In genomic region chr3:96663432-96664239, GRCm38 (mm10) we compare ENCODE assay signal across 8 mouse cellular contexts. TPM values are rescaled to one million over a fixed set of nuclear protein-coding genes. Genes with fewer than 3 reads are reported as not detected.
DNase-seq lines count a peak whose midpoint lies in the region; ATAC-seq lines count a peak whose summit lies in the region.

No protein-coding gene starts in this region.

- H3K36me3 ChIP-seq in hindbrain, embryonic 15.5 days, result no peaks in the 10 kb centered on the region

- peaks cover 18% of the 10 kb centered on the region for H3K4me1 ChIP-seq in hindbrain, embryonic 15.5 days (replicated peaks)

- H3K4me3 ChIP-seq in hindbrain, embryonic 15.5 days, result peak overlapping the region; percentile 34

- peak; percentile 96 for DNase-seq in R1 (ENCODE audit: low read depth, low spot score)
- DNase-seq in cerebellum, postnatal 25 days, result peak; percentile 93 to 94
- peak; percentile 92 for DNase-seq in frontal cortex, postnatal 36 days (ENCODE audit: low spot score in 2 of 2)
- peak; percentile 67 for DNase-seq in left cerebral cortex, adult 11 months (ENCODE audit: low spot score)
- peak; percentile 91 for DNase-seq in lung, postnatal 36 days
- DNase-seq in right cerebral cortex, adult 18-20 months, result peak; percentile 90
- peak; percentile 56 for DNase-seq in urinary bladder, adult 2 months (ENCODE audit: low spot score)

- H3K27ac ChIP-seq in hindbrain, embryonic 15.5 days (replicated peaks), result peak overlapping the region; percentile 64

- H3K9ac ChIP-seq in hindbrain, embryonic 15.5 days, result peak overlapping the region; percentile 35

- H3K27me3 ChIP-seq in hindbrain, embryonic 15.5 days, result no peaks in the 10 kb centered on the region

- 5% methylated on average over 15 of the region's 18 CpGs for WGBS in hindbrain, embryonic 15.5 days

- H3K4me2 ChIP-seq in hindbrain, embryonic 15.5 days, result peak overlapping the region; percentile 67

- peak; percentile 88 for ATAC-seq in hindbrain, embryonic 15.5 days (ENCODE audit: low FRiP score, low read depth)

- H3K9me3 ChIP-seq in hindbrain, embryonic 15.5 days, result no peaks in the 10 kb centered on the region

RNA-seq across cellular contexts. Expression of gene Ankrd35, which starts 6.3 kb away (rescaled TPM):
- 2.2 and 2.7 TPM in 2 replicates for polyA plus RNA-seq in hindbrain, embryonic 15.5 days (2015; fragmentation: Nextera tagmentation; extraction: Ambion mirVana)
- 9.5 TPM in 2 replicates for polyA plus RNA-seq in urinary bladder, adult 2 months (2012; rRNA removed)

RNA-seq across cellular contexts. Expression of gene Itga10, which starts 18.3 kb away (rescaled TPM):
- 1.1 and 1.4 TPM in 2 replicates for polyA plus RNA-seq in hindbrain, embryonic 15.5 days (2015; fragmentation: Nextera tagmentation; extraction: Ambion mirVana)
- 3.5 and 3.8 TPM in 2 replicates for polyA plus RNA-seq in urinary bladder, adult 2 months (2012; rRNA removed)

RNA-seq across cellular contexts. Expression of gene Gm42957, which starts 28.4 kb away (rescaled TPM):
- 0.05 and 0.13 TPM in 2 replicates for polyA plus RNA-seq in hindbrain, embryonic 15.5 days (2015; fragmentation: Nextera tagmentation; extraction: Ambion mirVana)
- 0.08 and 0.09 TPM in 2 replicates for polyA plus RNA-seq in urinary bladder, adult 2 months (2012; rRNA removed)

RNA-seq across cellular contexts. Expression of gene Pex11b, which starts 28.5 kb away (rescaled TPM):
- 54.7 and 59.9 TPM in 2 replicates for polyA plus RNA-seq in hindbrain, embryonic 15.5 days (2015; fragmentation: Nextera tagmentation; extraction: Ambion mirVana)
- polyA plus RNA-seq in urinary bladder, adult 2 months (2012; rRNA removed), result 40.6 and 50.2 TPM in 2 replicates

RNA-seq across cellular contexts. Expression of gene Pias3, which starts 32.5 kb away (rescaled TPM):
- polyA plus RNA-seq in hindbrain, embryonic 15.5 days (2015; fragmentation: Nextera tagmentation; extraction: Ambion mirVana), result 38.3 and 42.6 TPM in 2 replicates
- 45.8 and 47.6 TPM in 2 replicates for polyA plus RNA-seq in urinary bladder, adult 2 months (2012; rRNA removed)

Comparison
In these comparisons a context has a peak if more than half of its experiments do, and no peak if none do; other contexts are left out.
1. Peak in every context shown above with its lines: DNase-seq, ATAC-seq, H3K4me3 ChIP-seq and H3K27ac ChIP-seq.